Mouse (Mus musculus): ENCODE measurements at regions not wholly inside any gene's neighbourhood (a gene's known extent, or its start where the extent isn't known, plus 50 kb on each side); places are given as distances from the start of the nearest gene placed in this dataset.
A peak's percentile ranks its signal among the peaks of the same experiment; 100 is the strongest.
"Not testable (repeated sequence)": the region's sequence is repeated elsewhere in the genome, so short reads cannot be mapped to it uniquely, and the experiment has no call there.

DNA sequence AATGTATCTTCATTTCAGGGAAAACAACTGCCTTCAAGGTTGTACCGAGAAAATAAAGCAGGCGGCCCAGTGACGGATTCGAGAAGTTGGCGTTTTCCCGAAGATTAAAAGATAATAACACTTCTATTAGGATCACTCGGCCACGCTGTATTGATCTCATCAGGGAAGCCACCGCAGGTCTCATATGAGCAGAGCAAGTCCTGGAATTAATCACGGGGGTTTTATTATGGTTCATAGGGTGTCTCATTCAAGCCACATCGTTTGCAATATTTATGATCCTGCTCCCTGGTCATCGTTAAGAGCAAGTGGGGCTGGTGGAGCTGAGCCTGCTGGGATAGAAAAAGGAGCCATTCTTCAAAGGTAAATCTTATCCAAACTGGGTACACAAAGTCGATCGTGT lies 466.5 kb upstream of the Cdh5 start:
- H3K27me3 ChIP-seq (ENCODE audit: control insufficient read depth, insufficient read depth, low read length), result no peaks in the 10 kb centered on the region
- no peak for DNase-seq (ENCODE audit: low spot score)
- no peak overlapping the region for H3K4me2 ChIP-seq (ENCODE audit: low read depth, low read length)
- no peak for ATAC-seq (replicated peaks; ENCODE audit: insufficient number of reproducible peaks, low FRiP score, low TSS enrichment, low read depth)
- no peaks in the 10 kb centered on the region for H3K36me3 ChIP-seq (replicated peaks; ENCODE audit: control insufficient read depth, insufficient read depth, low read depth, low read length)
- H3K9me3 ChIP-seq (replicated peaks; ENCODE audit: control insufficient read depth, low read length), result no peaks in the 10 kb centered on the region
- no peaks in the 10 kb centered on the region for H3K4me1 ChIP-seq (ENCODE audit: control insufficient read depth, insufficient read depth, low read length)
- no peak overlapping the region for H3K9ac ChIP-seq (replicated peaks; ENCODE audit: low read length)
- no peak overlapping the region for H3K4me3 ChIP-seq (ENCODE audit: low read depth, low read length)
- no peak overlapping the region for H3K27ac ChIP-seq (replicated peaks; ENCODE audit: low read depth, low read length)
- 83% methylated on average over 14 of the region's 14 CpGs for WGBS

DNA sequence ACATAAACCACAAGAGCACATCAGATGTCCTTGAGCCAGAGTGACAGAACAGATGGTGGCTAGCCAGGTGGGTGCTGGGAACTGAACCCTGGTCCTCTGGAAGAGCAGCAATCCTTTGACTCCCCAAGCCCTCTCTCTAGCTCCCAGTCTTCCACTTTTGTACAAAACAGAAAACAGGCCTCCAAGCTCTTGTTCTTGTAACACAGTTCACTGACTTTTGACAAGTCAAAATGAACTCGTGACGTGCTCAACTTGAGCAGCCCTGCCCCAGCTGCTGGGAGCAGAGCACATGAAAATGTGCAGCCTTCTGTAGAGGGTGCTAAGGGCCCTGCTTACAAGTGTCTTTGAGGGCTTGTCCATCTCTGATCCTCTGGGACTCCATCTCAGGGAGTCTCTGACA lies 457.8 kb upstream of the Cdh5 start:
- H3K4me1 ChIP-seq (ENCODE audit: control insufficient read depth, insufficient read depth, low read length), result no peaks in the 10 kb centered on the region
- no peaks in the 10 kb centered on the region for H3K9me3 ChIP-seq (replicated peaks; ENCODE audit: control insufficient read depth, low read length)
- H3K36me3 ChIP-seq (replicated peaks; ENCODE audit: control insufficient read depth, insufficient read depth, low read depth, low read length), result no peaks in the 10 kb centered on the region
- no peak overlapping the region for H3K4me3 ChIP-seq (ENCODE audit: low read depth, low read length)
- H3K27ac ChIP-seq (replicated peaks; ENCODE audit: low read depth, low read length), result no peak overlapping the region
- no peak overlapping the region for H3K4me2 ChIP-seq (ENCODE audit: low read depth, low read length)
- no peaks in the 10 kb centered on the region for H3K27me3 ChIP-seq (ENCODE audit: control insufficient read depth, insufficient read depth, low read length)
- 98% methylated on average over 2 of the region's 2 CpGs for WGBS
- ATAC-seq (replicated peaks; ENCODE audit: insufficient number of reproducible peaks, low FRiP score, low TSS enrichment, low read depth), result no peak
- no peak overlapping the region for H3K9ac ChIP-seq (replicated peaks; ENCODE audit: low read length)
- no peak for DNase-seq (ENCODE audit: low spot score)

DNA sequence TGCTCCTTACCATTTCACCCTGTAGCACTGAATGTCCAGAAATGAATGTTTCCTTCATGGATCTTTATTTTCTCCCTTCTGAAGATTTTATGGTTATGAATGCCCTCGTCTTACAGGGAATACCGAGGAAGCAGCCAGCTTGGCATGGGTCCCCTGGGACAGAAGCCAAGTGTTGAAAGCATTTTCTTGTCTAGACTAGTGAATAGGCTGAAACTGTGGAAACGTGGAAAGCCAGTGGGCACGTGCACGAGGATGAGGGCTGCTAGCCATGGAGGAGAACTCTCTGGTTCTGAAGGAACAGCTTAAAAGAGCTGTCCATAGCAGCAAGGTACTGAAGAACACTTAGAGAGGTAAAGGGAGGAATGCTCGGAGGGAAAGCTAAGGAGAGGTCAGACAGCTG lies 457.3 kb upstream of the Cdh5 start:
- Histone ChIP-seq H3K36me3 (replicated peaks; ENCODE audit: control insufficient read depth, insufficient read depth, low read depth, low read length) (no peaks in the 10 kb centered on the region), H3K9me3 (replicated peaks; ENCODE audit: control insufficient read depth, low read length) (no peaks in the 10 kb centered on the region), H3K27ac (replicated peaks; ENCODE audit: low read depth, low read length) (no peak overlapping the region), H3K4me3 (ENCODE audit: low read depth, low read length) (no peak overlapping the region), H3K4me2 (ENCODE audit: low read depth, low read length) (no peak overlapping the region), H3K4me1 (ENCODE audit: control insufficient read depth, insufficient read depth, low read length) (no peaks in the 10 kb centered on the region), H3K9ac (replicated peaks; ENCODE audit: low read length) (no peak overlapping the region), H3K27me3 (ENCODE audit: control insufficient read depth, insufficient read depth, low read length) (no peaks in the 10 kb centered on the region)
- DNase-seq (ENCODE audit: low spot score) (peak; percentile 9), ATAC-seq (replicated peaks; ENCODE audit: insufficient number of reproducible peaks, low FRiP score, low TSS enrichment, low read depth) (no peak)
- WGBS, result 79% methylated on average over 6 of the region's 6 CpGs

DNA sequence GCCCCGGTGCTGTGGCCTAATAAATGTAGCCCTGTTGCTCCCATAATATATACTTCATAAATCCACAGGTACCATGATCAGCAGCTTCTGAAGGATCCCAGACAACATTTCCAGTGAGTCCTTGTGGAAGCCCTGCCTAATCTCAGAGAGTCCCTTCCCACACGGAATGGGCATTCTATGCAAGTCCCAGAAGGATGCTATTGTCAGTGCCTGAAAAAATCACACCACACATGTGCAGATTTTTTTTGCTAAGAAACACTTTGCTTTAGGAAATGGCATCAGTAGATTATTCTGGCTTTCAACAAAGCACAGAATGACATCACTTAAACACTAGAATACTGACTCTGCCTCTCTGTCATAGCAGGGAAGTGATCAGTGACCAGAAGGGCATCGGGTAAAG lies 456.6 kb upstream of the Cdh5 start:
- no peak overlapping the region for H3K4me2 ChIP-seq (ENCODE audit: low read depth, low read length)
- no peak for ATAC-seq (replicated peaks; ENCODE audit: insufficient number of reproducible peaks, low FRiP score, low TSS enrichment, low read depth)
- no peak overlapping the region for H3K9ac ChIP-seq (replicated peaks; ENCODE audit: low read length)
- no peaks in the 10 kb centered on the region for H3K36me3 ChIP-seq (replicated peaks; ENCODE audit: control insufficient read depth, insufficient read depth, low read depth, low read length)
- WGBS, result 92% methylated on average over 3 of the region's 3 CpGs
- H3K27ac ChIP-seq (replicated peaks; ENCODE audit: low read depth, low read length), result no peak overlapping the region
- no peaks in the 10 kb centered on the region for H3K27me3 ChIP-seq (ENCODE audit: control insufficient read depth, insufficient read depth, low read length)
- no peaks in the 10 kb centered on the region for H3K4me1 ChIP-seq (ENCODE audit: control insufficient read depth, insufficient read depth, low read length)
- no peak for DNase-seq (ENCODE audit: low spot score)
- no peaks in the 10 kb centered on the region for H3K9me3 ChIP-seq (replicated peaks; ENCODE audit: control insufficient read depth, low read length)
- no peak overlapping the region for H3K4me3 ChIP-seq (ENCODE audit: low read depth, low read length)

DNA sequence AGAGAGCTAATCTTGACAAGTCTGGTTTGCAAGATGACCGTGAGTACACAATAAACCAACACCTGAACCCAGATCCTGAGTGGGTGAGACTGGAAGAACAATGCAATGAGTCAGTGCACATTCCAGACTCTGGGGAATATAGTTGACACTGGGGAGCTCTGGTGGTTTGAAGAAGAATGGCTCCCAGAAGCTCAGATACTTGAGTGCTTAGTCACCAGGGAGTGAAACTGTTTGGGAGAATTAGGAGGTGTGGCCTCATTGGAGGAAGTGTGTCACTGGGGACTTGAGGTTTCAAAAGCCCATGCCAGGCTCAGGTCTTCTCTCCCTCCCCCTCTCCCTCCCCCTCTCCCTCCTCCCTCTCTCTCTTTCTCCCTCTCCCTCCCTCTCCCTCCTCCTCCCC lies 436.6 kb upstream of the Cdh5 start:
- WGBS, result 87% methylated on average over 1 of the region's 1 CpGs
- ATAC-seq (replicated peaks; ENCODE audit: insufficient number of reproducible peaks, low FRiP score, low TSS enrichment, low read depth) (no peak), DNase-seq (ENCODE audit: low spot score) (no peak)
- Histone ChIP-seq H3K9me3 (replicated peaks; ENCODE audit: control insufficient read depth, low read length) (no peaks in the 10 kb centered on the region), H3K4me1 (ENCODE audit: control insufficient read depth, insufficient read depth, low read length) (no peaks in the 10 kb centered on the region), H3K27ac (replicated peaks; ENCODE audit: low read depth, low read length) (no peak overlapping the region), H3K27me3 (ENCODE audit: control insufficient read depth, insufficient read depth, low read length) (no peaks in the 10 kb centered on the region), H3K36me3 (replicated peaks; ENCODE audit: control insufficient read depth, insufficient read depth, low read depth, low read length) (no peaks in the 10 kb centered on the region), H3K9ac (replicated peaks; ENCODE audit: low read length) (no peak overlapping the region), H3K4me2 (ENCODE audit: low read depth, low read length) (no peak overlapping the region), H3K4me3 (ENCODE audit: low read depth, low read length) (no peak overlapping the region)

DNA sequence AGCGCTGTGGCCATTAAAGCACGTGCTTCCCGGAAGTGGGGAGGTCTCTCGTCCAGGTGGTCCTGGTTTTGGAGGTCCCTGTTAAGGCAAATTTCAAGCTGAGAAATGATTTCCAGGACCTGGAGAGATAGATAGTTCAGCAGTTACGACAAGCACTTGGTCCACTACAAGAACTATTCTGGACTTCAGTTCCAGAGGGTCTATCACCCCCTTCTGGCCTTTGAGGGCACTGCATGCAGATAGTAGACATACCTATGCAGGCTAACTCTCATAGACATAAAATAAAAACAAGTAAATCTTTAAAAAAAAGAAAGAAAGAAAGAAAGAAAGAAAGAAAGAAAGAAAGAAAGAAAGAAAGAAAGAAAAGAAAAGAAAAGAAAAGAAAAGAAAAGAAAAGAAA lies 415.2 kb upstream of the Cdh5 start:
- H3K9me3 ChIP-seq (replicated peaks; ENCODE audit: control insufficient read depth, low read length); H3K4me1 ChIP-seq (ENCODE audit: control insufficient read depth, insufficient read depth, low read length); H3K27me3 ChIP-seq (ENCODE audit: control insufficient read depth, insufficient read depth, low read length); H3K4me2 ChIP-seq (ENCODE audit: low read depth, low read length); H3K4me3 ChIP-seq (ENCODE audit: low read depth, low read length); H3K36me3 ChIP-seq (replicated peaks; ENCODE audit: control insufficient read depth, insufficient read depth, low read depth, low read length); H3K27ac ChIP-seq (replicated peaks; ENCODE audit: low read depth, low read length); H3K9ac ChIP-seq (replicated peaks; ENCODE audit: low read length); ATAC-seq (replicated peaks; ENCODE audit: insufficient number of reproducible peaks, low FRiP score, low TSS enrichment, low read depth): not testable (repeated sequence)
- WGBS, result 89% methylated on average over 5 of the region's 5 CpGs
- peak; percentile 4 for DNase-seq (ENCODE audit: low spot score)

DNA sequence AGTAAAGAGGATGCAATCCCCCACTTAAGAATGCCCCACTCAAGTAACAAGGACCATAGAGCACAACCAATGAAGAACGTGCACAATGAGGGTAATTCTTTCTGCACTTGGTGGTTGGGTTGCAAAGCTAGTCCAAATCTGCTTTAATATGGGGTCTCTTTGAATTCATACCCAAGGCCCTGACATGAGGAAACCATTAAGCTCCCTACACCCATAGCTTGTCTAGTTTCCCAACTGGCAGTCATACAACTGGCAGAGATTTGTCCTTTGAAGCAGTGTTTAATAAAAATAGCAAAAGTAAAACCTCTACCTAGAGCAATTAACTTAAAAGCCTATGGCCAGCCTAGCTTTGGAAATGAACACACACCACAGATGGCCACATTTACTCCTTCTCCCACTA lies 411.0 kb upstream of the Cdh5 start:
- no peak overlapping the region for H3K4me2 ChIP-seq (ENCODE audit: low read depth, low read length)
- H3K27me3 ChIP-seq (ENCODE audit: control insufficient read depth, insufficient read depth, low read length), result no peaks in the 10 kb centered on the region
- no peaks in the 10 kb centered on the region for H3K4me1 ChIP-seq (ENCODE audit: control insufficient read depth, insufficient read depth, low read length)
- H3K9me3 ChIP-seq (replicated peaks; ENCODE audit: control insufficient read depth, low read length), result no peaks in the 10 kb centered on the region
- no peak overlapping the region for H3K27ac ChIP-seq (replicated peaks; ENCODE audit: low read depth, low read length)
- no peaks in the 10 kb centered on the region for H3K36me3 ChIP-seq (replicated peaks; ENCODE audit: control insufficient read depth, insufficient read depth, low read depth, low read length)
- no peak for ATAC-seq (replicated peaks; ENCODE audit: insufficient number of reproducible peaks, low FRiP score, low TSS enrichment, low read depth)
- WGBS, result 73% methylated on average over 1 of the region's 1 CpGs
- no peak for DNase-seq (ENCODE audit: low spot score)
- no peak overlapping the region for H3K9ac ChIP-seq (replicated peaks; ENCODE audit: low read length)
- no peak overlapping the region for H3K4me3 ChIP-seq (ENCODE audit: low read depth, low read length)

DNA sequence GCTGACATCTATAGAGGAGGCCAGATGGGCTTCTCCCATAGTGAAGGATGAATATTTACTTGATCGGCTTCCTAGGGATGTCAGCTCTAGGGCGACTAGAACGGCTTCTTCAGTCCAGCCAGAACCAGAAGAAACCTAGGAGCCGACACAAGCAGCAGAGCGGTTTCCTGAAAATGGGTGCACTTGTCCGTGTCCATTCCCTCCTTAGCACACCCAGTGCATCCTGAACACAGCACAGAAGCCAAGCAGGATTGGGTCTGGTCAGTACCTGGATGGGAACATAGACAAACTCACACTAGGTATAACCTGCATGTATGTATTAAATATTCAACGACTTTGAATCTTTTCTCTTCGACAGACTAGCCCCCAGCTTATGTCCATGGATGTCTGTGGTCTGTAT lies 407.9 kb upstream of the Cdh5 start:
- H3K27ac ChIP-seq (replicated peaks; ENCODE audit: low read depth, low read length), result no peak overlapping the region
- H3K4me3 ChIP-seq (ENCODE audit: low read depth, low read length), result no peak overlapping the region
- no peak overlapping the region for H3K9ac ChIP-seq (replicated peaks; ENCODE audit: low read length)
- no peaks in the 10 kb centered on the region for H3K4me1 ChIP-seq (ENCODE audit: control insufficient read depth, insufficient read depth, low read length)
- no peak overlapping the region for H3K4me2 ChIP-seq (ENCODE audit: low read depth, low read length)
- H3K36me3 ChIP-seq (replicated peaks; ENCODE audit: control insufficient read depth, insufficient read depth, low read depth, low read length), result no peaks in the 10 kb centered on the region
- H3K27me3 ChIP-seq (ENCODE audit: control insufficient read depth, insufficient read depth, low read length), result no peaks in the 10 kb centered on the region
- no peak for DNase-seq (ENCODE audit: low spot score)
- H3K9me3 ChIP-seq (replicated peaks; ENCODE audit: control insufficient read depth, low read length), result no peaks in the 10 kb centered on the region
- 94% methylated on average over 8 of the region's 8 CpGs for WGBS
- no peak for ATAC-seq (replicated peaks; ENCODE audit: insufficient number of reproducible peaks, low FRiP score, low TSS enrichment, low read depth)

Data from embryonic facial prominence, embryonic 11.5 days (tissue).